Mouse (Mus musculus): ENCODE measurements around the gene Eif4e3. TPM values are rescaled to one million over a fixed set of nuclear protein-coding genes. Genes with fewer than 3 reads are reported as not detected.

Eif4e3 gene
- total RNA-seq, 2 experiments from 2014 or later, result 23.5 to 25.5 TPM

DNA sequence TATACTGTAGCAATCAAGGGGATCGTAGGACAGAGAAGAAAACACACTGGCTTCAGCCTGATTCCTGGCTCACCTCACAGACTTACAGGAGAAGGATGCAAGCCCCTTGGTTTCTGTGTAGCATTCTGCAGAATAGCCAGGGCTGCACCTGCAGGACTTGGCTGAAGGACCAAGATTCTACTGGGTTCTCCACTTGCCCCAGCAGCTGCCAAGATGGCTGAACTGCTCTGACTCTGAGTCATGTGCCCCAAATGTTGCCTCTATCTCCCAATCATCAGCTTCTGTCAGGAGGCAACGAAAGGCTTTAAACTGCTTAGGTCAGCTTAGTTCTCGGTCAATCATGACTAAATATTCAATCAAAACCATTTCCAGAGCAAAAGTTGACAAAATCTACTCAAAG, 42.0 kb downstream of the Eif4e3 start:
- DNase-seq, result no peak

DNA sequence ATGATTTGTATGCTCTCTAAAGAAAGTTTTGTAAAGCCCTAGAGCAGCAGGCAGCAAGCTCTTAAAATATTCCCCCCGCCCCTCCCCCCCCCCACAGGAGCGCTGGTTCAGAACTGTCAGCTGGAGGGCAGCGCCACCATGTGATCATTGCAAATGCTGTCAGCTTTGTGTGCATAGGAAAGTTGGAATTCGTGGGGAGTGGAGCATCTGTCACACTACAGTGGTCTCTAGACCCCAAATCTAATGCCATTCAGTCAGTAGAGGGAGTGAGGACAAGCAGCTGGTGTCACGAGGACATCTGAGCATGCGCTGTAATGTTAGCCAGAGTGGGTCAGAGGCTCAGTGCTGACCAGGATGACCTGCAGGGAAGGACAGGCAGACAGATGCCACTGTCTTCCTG, 42.9 kb downstream of the Eif4e3 start:
- no peak for DNase-seq

DNA sequence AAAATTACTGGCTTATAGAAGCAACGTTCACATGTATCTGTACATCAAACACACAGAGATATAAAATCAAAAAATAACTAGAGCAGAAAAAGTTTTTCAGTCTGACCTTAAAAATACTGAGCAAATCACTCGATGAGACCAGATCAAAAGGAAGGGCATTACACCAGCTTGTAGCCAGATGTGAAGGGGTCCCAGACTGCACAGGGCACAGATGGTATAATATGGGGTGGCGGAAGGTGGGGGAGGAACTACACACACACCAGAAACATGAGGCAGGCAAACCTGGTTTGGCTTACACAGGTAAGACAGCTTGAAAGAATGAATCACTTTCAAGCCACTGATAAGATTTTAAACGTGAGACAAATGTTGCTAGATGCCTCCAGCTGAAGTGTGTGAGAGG, 45.4 kb downstream of the Eif4e3 start:
- DNase-seq, result no peak

DNA sequence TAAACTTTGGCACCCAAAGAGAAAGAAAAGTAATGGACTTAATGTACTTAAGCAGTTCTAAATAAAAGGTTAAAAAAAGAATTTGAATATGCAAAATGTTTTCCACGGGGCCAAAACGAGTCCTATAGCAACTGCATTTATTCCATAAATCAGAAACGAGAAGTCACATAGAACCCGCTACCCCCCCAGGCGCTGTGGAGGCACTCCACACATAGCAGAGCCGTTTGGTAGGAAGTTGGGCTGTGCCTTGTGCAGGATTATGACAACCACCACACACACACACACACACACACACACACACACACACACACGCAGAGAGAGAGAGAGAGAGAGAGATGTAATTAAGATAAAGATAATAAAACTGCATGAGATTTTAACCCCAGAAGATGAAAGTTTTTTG, 46.1 kb downstream of the Eif4e3 start:
- no peak for DNase-seq

DNA sequence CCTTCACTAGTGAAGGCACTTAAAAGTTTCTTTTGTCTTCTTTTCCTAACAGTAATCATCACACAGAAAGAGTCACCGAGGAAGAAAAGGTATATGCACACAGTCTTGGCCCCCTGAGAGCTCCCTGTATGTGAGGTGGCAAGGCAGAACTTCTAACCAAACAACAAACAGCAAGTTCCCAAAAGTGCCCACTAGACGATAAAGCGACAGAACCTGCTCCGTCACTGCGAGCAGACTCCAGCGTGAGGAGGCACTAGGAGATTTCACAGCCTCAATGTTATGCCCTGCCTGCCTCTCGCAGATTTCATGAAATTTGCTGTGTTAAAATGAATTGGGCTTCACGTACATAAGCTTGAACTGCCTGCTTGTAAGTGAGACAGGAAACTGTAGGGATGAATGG, 46.6 kb downstream of the Eif4e3 start:
- no peak for DNase-seq

DNA sequence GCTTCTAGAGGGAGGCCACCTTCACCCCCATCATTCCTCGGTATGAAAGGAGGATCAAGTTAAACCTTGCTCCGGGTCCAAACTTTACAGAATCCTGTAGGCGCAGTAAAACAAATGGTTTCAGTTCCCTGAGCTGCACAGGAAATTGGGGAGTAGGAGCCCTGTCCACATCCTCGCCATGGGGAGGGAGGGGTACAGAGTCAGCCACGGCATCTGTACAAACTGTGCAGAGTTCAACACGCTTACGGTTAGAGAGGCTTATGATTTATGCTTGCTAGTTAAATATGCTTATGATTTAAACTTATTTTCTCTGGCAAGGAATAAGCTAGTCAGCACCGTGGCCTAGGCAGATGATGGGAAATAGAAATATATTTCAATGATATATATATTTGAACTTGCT, 47.1 kb downstream of the Eif4e3 start:
- DNase-seq, result no peak

DNA sequence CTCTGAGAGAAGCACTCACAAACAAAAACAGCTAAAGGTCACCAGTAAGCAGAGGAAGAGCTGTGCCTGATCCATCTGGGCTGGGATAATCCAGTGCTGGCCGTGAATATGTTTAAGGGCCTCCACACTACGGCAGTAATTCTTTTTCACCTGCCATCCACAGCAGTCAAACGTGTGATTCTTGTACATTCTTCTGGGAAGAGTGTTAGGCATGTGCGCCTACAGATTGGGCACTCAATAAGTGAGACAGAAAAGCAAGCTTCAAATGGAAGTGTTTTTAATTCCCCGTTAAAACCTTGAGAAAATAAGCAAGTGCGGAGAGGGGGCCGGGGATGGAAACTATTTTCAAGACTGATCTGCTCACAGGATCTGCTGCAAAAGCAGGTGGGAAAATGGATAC, 48.7 kb downstream of the Eif4e3 start:
- DNase-seq, result no peak

DNA sequence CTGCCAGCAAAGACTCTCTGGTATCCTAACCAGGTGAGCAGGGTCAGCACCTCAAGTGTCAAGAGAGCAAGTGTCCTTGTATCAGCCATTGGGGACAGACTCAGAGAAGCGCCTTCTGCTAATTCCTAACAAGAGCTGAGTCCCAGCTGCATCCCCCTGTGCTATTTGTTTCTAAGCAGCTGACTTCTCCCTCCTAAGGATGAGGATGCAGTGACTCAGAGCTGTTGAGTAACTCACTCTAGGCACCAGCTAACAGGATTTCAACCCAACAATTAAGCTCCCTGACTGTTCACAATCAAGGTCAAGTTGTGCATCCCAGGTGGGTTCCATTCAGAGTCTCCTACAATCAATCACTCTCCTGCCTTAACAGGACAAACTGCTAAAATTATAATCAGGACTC, 49.2 kb downstream of the Eif4e3 start:
- no peak for DNase-seq

DNA sequence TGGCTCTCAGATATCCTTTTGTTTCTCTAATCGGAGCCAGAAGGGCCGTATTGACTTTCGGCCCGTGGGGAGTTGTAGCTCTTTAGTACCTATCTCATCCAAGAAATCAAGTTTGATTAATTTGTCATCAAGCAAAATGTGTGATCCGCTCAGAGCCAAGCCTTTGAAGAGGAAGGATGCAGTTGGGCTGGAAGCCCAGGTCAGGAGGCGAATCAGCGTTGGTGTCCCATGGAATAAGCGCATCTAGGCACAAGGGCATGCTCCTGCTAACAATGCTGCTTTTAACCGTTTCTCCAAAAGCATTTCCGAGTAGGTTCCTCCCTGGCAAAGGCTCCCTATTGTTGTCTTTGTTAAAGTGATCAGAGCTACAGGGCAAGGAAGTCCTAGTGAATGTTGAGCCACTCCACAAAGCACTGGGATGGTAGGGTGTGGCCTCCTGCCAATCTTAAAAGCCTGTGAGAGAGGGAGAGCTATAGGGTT, 51.3 kb downstream of the Eif4e3 start:
- no peak for DNase-seq

DNA sequence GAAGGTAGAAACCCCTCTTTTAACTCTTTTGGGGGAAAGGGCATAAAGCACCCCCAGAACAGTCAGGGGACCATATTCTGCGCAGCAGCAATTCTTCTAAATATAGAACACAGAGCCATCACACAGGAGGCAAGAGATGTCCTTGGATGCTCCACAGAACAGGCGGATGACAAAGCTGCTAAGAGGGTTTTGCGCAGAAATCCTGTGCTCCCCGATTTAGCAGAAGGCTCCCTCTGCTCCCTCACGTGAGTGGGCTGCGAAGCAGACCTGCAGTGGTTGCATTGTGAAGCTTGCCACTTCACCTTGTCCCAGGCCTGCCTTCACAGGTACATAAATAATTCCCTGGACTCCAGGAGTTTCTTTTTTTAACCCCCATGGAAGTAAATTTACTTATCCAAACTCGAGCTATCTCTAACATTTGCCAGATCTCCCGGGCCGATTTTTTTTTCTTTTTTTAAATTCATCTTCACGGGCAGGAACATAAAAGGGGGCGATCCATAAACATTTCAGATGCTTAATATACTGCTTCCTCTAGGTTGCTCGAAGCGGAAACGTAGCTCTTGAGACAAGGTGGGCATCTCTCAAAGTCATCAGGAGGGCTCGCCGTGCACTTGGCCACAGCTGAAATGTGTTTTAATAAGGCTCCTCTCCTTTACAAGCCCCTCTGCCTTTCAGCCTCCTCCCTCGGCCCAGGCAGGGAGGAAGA, 51.9 kb downstream of the Eif4e3 start:
- DNase-seq, result no peak

DNA sequence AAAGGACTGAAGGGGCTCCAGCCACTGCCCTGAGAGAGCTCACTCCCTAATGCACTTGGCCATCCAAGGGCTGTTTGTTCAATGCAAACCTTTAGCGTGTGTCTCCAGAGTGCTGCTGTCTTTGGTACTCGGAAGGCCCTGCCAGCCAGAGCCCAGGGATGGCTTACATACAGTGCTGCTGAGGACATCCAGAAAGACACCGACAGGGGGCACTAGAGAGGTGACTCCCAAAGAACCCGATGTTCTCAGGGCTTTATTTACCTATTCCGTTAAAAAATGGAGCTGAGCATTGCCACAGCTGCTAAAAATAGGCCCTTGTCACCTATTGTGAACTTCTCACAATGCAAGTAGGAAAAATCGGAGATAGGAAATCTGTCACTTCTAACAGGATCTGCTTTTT, 54.7 kb downstream of the Eif4e3 start:
- DNase-seq, result no peak

DNA sequence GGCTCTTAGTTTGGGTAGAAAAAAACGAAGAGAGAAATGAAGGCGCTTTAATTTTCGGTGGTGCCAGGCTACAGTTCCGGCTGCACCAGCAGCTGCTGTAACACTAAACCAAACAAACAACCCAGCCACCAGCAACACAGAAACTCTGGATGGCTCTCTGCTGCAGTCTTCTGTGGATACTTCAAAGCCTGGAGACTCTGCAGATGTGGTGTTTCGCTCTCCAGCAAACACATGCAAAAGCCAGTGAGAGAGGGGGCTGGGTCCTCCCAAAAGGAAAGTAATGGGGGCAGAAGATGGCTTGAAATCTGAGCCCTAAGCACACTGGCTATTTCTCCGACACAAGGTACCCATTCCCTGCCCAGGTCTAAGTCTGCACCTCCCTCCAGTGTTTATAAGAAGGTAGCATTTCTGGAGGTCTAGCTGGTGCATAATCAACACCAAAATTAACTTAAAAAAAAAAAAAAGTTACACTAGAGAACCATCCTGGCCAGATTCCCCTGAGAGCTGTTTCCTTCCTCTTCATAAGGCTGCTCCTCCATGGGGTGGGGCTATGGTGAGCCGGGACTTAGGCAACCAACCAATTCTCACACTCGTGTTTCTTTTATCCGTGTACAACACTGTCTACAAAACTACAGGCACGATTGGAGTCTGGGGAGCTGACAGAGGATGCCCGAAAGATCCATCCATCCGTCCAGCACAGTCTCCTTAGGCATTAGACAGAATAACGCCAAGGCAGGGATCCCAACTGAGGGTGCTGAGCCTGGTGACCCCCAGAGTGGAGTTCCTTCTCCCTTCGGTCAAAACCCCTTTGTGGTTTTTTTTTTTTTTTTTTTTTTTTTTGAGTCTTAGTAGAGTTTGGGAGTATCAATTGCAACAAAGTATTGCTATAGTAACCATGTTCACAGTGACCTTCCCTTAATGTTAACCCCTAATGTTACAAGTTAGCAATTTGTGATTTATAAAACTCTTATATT, 55.8 kb downstream of the Eif4e3 start:
- no peak for DNase-seq

DNA sequence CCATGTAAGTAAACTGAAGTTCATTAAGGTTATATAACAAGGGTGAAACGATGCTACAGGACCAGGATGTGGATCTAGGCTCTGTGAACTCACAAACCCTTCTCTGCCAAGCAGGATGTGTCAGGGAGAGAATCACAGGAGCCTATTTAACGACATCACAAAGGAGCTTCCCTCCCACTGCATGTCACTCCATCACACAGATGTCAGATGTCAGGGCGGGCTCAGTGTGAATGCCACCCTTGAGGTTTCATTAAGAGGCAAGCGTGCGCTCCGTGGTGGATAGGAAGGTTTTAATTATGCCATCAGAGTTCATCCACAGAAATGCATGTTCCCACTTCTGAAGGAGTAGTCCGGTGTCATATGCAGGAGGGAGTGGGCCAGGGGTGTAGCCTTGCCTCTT, 60.5 kb downstream of the Eif4e3 start:
- no peak for DNase-seq

DNA sequence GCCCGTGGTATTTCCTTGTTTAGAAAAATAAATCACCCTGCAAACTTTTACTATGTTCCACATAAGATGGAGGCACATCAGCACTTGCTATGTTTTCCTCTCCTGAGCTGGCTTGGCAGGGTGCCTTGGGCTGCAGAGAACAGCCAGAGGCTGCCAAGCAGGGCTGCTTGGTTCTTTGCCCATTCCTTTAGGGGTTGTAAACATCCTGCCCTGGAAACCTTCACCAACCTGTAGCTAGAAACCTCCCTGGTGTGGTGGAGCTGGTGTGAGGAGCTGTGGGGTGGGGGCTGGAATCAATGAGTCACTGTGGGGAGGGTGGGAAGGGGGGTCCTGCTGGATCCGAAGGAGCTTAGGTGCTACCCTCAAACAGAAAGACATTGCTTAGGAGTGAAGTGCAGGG, 61.8 kb downstream of the Eif4e3 start:
- DNase-seq, result no peak

DNA sequence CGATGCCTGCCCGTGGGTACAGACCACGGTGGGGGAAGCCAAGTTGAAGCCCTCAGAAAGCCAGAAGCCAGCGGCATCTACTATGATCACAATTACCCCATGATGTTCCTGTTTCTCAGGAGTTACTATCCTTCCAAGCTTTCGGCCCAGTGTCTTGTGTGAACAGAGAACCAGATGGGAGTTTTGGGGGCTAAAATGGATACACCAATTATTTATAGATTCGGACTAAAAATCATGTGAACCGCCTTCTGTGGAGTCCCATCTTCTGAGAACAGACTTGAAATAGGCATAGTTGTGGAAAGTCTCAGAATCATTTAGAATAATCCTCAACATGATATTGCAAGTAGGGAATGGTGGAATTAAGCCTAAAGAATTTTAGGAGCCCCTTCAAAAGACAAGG, 64.1 kb downstream of the Eif4e3 start:
- no peak for DNase-seq

DNA sequence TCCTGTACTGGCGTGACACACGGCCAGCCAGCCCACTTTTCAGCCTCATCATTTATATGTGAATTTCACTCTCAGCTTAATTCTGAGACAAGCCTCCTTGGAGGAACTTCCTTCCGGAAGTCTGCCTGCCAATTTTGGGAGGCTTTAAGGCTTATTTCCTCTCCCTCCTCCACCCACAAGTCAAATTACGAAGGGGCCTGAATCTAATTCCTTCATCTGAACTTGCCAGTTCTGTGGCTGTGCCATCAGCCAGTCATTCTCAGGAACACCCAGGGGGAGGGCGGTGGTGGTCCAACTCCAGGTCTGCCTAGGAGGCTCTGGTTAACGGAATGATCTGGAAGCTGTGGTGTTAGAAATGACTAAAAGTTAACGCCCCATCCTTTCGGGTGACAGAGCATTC, 65.7 kb downstream of the Eif4e3 start:
- DNase-seq, result no peak

DNA sequence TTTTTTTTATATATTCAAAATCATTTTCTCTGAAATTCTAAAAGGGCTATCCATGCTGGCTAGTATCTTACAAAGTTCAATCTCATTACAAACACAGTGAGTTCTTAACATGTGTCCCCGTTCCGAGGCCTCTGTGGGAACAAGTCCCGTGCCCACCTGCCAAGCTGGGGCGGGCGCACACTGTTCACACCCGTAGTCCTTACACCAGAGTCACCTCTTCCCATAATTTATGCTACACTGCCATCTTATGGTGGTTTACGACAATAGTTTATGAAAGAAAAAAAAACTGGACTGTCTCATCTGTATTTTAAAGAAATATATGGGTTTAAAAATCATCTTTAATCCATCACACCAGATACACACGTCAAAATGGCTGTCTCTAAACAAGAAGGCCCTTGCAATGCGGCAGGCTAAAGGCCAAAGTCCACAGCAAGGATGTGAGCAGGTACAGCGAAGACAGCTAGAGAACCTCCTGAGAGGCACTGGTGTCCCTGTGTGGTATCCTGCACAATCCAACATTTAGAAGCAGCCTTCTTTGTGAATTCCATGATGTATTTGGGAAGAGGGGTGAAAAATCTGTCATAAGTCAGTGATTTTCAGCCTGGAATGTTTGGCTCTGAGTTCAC, 66.3 kb downstream of the Eif4e3 start:
- DNase-seq, result no peak

DNA sequence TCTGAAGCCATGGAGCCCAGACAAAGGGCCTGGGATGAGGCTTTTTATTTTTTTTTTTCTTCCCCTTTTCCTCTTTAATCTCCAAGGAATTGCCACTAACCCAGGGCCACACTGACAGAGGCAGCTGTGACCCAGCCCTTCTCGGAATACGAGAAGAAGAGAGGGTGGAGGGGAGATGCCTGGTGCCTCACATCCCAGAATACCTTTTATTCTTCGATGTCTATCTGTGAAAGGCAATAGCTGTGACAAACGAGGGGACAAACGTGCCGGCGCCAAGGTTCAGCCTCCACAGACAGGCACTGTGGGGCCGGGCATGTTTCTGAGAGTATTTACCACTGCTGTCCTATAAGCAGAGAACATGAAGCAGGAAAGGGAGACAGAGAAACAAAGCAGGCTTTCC, 66.9 kb downstream of the Eif4e3 start:
- DNase-seq, result no peak

DNA sequence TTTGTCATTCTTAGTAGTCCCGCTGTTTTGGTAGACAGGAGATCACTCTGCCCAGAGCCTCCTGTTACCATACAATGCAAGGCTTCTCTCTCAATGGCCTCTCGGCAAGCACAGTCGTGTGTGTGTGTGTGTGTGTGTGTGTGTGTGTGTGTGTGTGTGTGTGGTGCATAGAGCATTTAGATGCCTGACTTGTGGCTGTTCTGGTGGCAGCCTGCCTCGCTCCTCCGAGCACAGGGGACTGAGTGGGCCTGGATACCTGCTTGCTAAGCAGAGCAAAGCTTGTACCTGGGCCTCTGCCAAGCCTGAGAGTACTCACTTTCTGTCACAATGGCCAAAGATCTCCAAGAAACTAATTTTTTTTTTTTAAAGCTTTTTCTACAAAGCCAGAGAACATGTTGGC, 67.3 kb downstream of the Eif4e3 start:
- no peak for DNase-seq

DNA sequence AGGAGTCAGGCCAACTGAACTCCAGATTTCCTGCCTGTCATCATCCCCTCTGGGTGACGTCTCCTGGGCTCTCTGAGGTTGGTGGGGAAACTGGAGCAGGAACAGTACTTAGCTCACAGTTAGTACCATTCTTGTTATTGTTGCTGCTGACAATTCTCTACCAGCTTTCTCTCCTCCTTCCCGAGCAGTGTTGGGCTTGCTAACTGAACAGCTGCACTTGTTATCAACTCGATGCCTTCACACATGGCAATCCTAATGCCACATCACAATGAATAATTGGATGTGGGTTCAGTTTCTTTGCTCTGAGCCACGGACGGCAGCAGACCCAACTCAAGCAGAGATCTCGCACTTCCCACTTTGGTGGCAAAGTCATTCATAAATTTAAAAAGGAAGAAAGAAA, 89.5 kb downstream of the Eif4e3 start:
- no peak for DNase-seq

DNA sequence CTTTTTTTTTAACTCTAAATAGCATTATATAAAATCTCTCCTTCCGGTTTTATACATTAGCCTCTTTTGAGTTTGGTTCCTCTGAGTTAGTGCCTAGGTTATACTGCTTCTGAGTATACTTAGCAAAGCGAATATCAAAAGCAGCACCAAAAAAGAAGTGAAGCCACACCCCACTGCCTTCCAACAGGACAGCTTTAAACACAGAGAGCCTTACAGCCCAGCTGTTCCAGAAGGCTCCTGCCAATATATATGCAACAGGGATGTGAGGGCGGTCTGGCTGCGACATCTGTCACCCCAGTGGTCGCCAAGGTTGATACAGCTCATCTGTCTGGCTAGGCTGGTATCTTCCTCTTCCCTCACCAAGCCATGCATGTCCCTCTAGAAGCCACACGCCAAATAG, 90.9 kb downstream of the Eif4e3 start:
- DNase-seq, result no peak

Data from layer of hippocampus, postnatal 36 days (tissue).